Mouse (Mus musculus): ENCODE measurements around the gene Scimp. TPM values are rescaled to one million over a fixed set of nuclear protein-coding genes. Genes with fewer than 3 reads are reported as not detected.

Scimp gene
- polyA plus RNA-seq, 1 experiment, result 1.1 TPM

- H3K4me1 ChIP-seq (ENCODE audit: control insufficient read depth, insufficient read depth, low read length), result peaks cover 56% of the 10 kb centered on the region
- TF ChIP-seq POLR2A (IDR thresholded peaks at IDR 0.05; ENCODE audit: borderline replicate concordance, low read depth, low read length) (no peak), CTCF (IDR thresholded peaks at IDR 0.05; ENCODE audit: low read depth, low read length) (no peak)
- peak overlapping the region; percentile 18 for H3K4me3 ChIP-seq (ENCODE audit: insufficient read depth, low read length)
Measured at GRCm38 (mm10) chr11:70803711-70804200, 8.6 kb downstream of the Scimp start.

GRCm38 (mm10) chr11:70802865-70803261, 9.5 kb downstream of the Scimp start:
- peak overlapping the region; percentile 97 for H3K27ac ChIP-seq (ENCODE audit: insufficient read depth, low read depth, low read length)
- no peak overlapping the region for H3K4me3 ChIP-seq (ENCODE audit: insufficient read depth, low read length)

More at GRCm38 (mm10) chr11:70803711-70804200, 8.6 kb downstream of the Scimp start:
- peak overlapping the region; percentile 97 for H3K27ac ChIP-seq (ENCODE audit: insufficient read depth, low read depth, low read length)

GRCm38 (mm10) chr11:70802208-70802864, 10.1 kb downstream of the Scimp start:
- Histone ChIP-seq H3K27ac (ENCODE audit: insufficient read depth, low read depth, low read length) (peak overlapping the region; percentile 97), H3K4me1 (ENCODE audit: control insufficient read depth, insufficient read depth, low read length) (peaks cover 43% of the 10 kb centered on the region), H3K4me3 (ENCODE audit: insufficient read depth, low read length) (no peak overlapping the region)
- TF ChIP-seq CTCF (IDR thresholded peaks at IDR 0.05; ENCODE audit: low read depth, low read length), result no peak
- TF ChIP-seq POLR2A (IDR thresholded peaks at IDR 0.05; ENCODE audit: borderline replicate concordance, low read depth, low read length), result no peak

More at GRCm38 (mm10) chr11:70802865-70803261, 9.5 kb downstream of the Scimp start:
- TF ChIP-seq POLR2A (IDR thresholded peaks at IDR 0.05; ENCODE audit: borderline replicate concordance, low read depth, low read length) (no peak), CTCF (IDR thresholded peaks at IDR 0.05; ENCODE audit: low read depth, low read length) (no peak)
- H3K4me1 ChIP-seq (ENCODE audit: control insufficient read depth, insufficient read depth, low read length), result peaks cover 48% of the 10 kb centered on the region

GRCm38 (mm10) chr11:70792409-70792808, 20.0 kb downstream of the Scimp start:
- TF ChIP-seq CTCF (IDR thresholded peaks at IDR 0.05; ENCODE audit: low read depth, low read length) (no peak), POLR2A (IDR thresholded peaks at IDR 0.05; ENCODE audit: borderline replicate concordance, low read depth, low read length) (no peak)
- H3K4me1 ChIP-seq (ENCODE audit: control insufficient read depth, insufficient read depth, low read length), result peaks cover 48% of the 10 kb centered on the region
- H3K4me3 ChIP-seq (ENCODE audit: insufficient read depth, low read length), result no peak overlapping the region
- H3K27ac ChIP-seq (ENCODE audit: insufficient read depth, low read depth, low read length), result peak overlapping the region; percentile 90

GRCm38 (mm10) chr11:70791676-70792075, 20.7 kb downstream of the Scimp start:
- TF ChIP-seq POLR2A (IDR thresholded peaks at IDR 0.05; ENCODE audit: borderline replicate concordance, low read depth, low read length) (no peak), CTCF (IDR thresholded peaks at IDR 0.05; ENCODE audit: low read depth, low read length) (no peak)
- Histone ChIP-seq H3K27ac (ENCODE audit: insufficient read depth, low read depth, low read length) (peak overlapping the region; percentile 90), H3K4me3 (ENCODE audit: insufficient read depth, low read length) (no peak overlapping the region), H3K4me1 (ENCODE audit: control insufficient read depth, insufficient read depth, low read length) (peaks cover 51% of the 10 kb centered on the region)

GRCm38 (mm10) chr11:70790874-70791551, 21.4 kb downstream of the Scimp start:
- Histone ChIP-seq H3K4me3 (ENCODE audit: insufficient read depth, low read length) (peak overlapping the region; percentile 12), H3K27ac (ENCODE audit: insufficient read depth, low read depth, low read length) (peak overlapping the region; percentile 90), H3K4me1 (ENCODE audit: control insufficient read depth, insufficient read depth, low read length) (peaks cover 58% of the 10 kb centered on the region)
- TF ChIP-seq CTCF (IDR thresholded peaks at IDR 0.05; ENCODE audit: low read depth, low read length), result no peak
- TF ChIP-seq POLR2A (IDR thresholded peaks at IDR 0.05; ENCODE audit: borderline replicate concordance, low read depth, low read length), result no peak

- peak overlapping the region; percentile 90 for H3K27ac ChIP-seq (ENCODE audit: insufficient read depth, low read depth, low read length)
- no peak overlapping the region for H3K4me3 ChIP-seq (ENCODE audit: insufficient read depth, low read length)
- H3K4me1 ChIP-seq (ENCODE audit: control insufficient read depth, insufficient read depth, low read length), result peaks cover 60% of the 10 kb centered on the region
- TF ChIP-seq POLR2A (IDR thresholded peaks at IDR 0.05; ENCODE audit: borderline replicate concordance, low read depth, low read length) (no peak), CTCF (IDR thresholded peaks at IDR 0.05; ENCODE audit: low read depth, low read length) (no peak)
Measured at GRCm38 (mm10) chr11:70790426-70790825, 22.0 kb downstream of the Scimp start.

- TF ChIP-seq POLR2A (IDR thresholded peaks at IDR 0.05; ENCODE audit: borderline replicate concordance, low read depth, low read length), result no peak
- no peak for TF ChIP-seq CTCF (IDR thresholded peaks at IDR 0.05; ENCODE audit: low read depth, low read length)
- H3K4me3 ChIP-seq (ENCODE audit: insufficient read depth, low read length), result peak overlapping the region; percentile 55
- peak overlapping the region; percentile 90 for H3K27ac ChIP-seq (ENCODE audit: insufficient read depth, low read depth, low read length)
- peaks cover 65% of the 10 kb centered on the region for H3K4me1 ChIP-seq (ENCODE audit: control insufficient read depth, insufficient read depth, low read length)
Measured at GRCm38 (mm10) chr11:70788972-70789655, 23.3 kb downstream of the Scimp start.

GRCm38 (mm10) chr11:70787052-70787451, 25.3 kb downstream of the Scimp start:
- peaks cover 60% of the 10 kb centered on the region for H3K4me1 ChIP-seq (ENCODE audit: control insufficient read depth, insufficient read depth, low read length)
- peak overlapping the region; percentile 90 for H3K27ac ChIP-seq (ENCODE audit: insufficient read depth, low read depth, low read length)
- H3K4me3 ChIP-seq (ENCODE audit: insufficient read depth, low read length), result peak overlapping the region; percentile 34; the same call in 1 of the 2 replicates
- TF ChIP-seq POLR2A (IDR thresholded peaks at IDR 0.05; ENCODE audit: borderline replicate concordance, low read depth, low read length) (no peak), CTCF (IDR thresholded peaks at IDR 0.05; ENCODE audit: low read depth, low read length) (no peak)
